Mouse (Mus musculus): Measurements from ENCODE around the gene Lpp.

Gene Lpp

DNA sequence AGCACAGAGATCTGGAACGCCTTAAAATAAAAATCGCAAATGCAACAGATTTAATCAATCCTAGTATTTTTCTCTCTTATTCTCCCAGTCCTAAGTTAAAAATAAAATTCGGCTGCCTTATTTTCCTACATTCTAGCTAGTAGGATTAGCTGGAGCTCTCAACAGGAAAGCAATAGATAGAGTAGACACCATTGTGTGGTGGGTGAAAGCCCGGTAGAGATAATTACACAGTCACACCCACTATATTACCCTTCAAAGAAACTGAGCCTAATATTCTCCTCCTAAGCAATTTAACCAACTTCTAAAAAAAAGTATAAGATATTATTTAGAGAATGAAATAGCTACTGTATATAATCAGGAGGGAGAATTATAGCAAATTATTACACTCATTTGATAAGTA, 330.3 kb downstream of the Lpp start:
- no peak for DNase-seq (ENCODE audit: low spot score)

DNA sequence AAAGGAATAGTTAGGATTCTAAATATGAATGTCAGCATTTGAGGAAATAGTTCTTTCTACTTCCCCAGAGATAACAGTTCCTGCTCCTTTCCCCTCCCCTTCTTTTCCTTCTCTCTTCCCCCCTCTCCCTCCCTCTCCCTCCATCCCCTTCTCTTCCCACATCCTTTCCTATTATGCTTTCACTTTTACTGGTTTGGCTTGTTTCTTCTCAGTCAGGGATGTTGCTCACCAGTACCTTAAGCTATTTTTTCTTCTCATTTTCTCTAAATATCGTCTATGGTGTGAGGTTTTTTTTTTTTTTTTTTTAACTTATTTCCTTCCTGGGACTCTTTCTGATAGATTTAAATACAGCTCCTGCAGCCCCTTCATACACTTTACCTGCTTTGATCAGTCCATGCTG, 339.4 kb downstream of the Lpp start:
- no peak for DNase-seq (ENCODE audit: low spot score)

DNA sequence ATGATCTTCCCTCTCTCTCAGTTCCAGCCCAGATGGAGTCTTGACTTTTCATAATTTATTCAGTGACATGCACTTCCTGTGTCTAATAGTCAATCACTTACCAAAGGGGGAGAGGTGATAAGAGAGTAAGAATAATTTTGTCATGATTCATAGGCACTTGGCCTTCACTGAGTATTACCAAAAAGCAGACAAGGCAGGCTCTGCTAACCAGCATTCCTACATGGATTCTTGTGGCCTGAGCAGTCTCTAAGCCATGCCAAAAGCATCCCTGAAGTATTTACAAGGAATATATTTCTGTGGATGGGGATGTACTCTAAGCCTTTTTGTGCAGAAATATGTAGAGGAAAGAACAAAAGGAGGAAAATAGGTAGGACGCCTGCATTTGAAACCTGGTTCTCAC, 340.0 kb downstream of the Lpp start:
- DNase-seq (ENCODE audit: low spot score) = no peak

DNA sequence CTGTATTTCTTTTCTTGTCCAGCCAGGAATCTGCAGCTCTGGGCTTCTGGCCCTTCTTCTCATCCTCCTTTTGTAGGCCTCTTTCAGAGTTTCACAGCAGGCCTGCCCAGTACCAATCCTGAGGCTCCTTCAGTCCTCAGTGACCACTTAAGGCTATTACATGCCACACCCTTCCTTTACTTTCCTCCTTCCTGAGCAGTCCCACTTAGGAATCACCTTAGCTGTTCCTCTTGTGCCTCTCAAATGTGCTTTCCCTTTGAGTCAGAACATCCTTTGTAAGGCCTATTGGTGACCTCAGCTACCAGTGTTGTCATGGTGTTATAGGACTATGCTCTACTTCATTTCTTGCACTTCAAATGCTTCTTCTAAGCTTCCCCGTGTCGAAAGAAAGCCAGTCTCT, 342.4 kb downstream of the Lpp start:
- DNase-seq (ENCODE audit: low spot score) = no peak

DNA sequence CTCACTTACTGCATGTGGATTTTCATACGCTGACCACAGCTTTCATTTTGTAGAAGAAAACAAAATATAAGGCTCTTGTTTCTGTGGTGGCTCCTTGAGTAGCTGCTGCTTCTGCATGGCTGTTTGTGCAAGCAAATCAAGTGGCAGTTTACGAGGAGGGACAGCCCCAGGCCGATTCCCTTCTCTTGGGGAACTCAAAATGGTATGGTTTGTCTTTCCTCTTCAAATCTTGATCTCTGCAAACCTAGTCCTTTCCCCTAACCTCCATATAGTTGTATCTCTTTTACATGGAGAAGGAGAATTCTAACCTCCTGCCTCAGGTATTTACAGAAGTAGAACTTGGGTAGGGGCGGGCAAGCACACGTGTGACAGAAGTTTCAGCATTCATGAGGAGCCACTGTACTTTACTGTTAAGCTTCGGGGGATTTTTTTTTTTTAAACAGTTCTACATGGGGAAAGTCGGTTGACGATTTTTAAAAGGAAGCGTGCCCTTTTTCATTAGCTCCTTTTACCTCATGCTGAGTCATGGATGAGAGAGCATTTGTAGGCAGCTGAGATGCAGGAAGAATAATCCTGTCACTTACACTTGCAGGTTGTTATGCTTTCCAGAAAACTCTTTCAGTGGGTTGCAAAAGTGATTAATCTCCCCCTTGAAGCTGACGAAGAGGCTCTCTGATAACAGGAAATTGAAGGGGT, 344.2 kb downstream of the Lpp start:
- DNase-seq (ENCODE audit: low spot score) = no peak

DNA sequence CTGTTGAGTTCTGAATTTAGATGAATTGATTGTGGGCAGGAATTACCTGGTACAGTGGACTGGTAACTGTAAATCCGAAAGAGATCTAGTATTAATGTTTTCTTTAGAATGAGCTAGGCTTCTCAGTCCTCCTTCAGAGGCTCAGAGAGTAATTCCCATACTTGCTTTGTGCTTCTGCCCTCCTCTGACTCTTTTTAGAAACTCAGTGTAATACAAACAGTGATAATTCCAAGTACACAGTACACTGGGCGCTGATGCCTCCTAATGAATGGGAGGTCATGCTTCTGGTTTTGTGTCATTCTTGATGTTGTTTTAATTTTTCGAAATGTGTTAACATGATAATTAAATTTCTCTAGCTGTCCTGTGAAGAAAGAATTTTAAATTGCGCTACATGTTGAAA, 347.4 kb downstream of the Lpp start:
- no peak for DNase-seq (ENCODE audit: low spot score)

DNA sequence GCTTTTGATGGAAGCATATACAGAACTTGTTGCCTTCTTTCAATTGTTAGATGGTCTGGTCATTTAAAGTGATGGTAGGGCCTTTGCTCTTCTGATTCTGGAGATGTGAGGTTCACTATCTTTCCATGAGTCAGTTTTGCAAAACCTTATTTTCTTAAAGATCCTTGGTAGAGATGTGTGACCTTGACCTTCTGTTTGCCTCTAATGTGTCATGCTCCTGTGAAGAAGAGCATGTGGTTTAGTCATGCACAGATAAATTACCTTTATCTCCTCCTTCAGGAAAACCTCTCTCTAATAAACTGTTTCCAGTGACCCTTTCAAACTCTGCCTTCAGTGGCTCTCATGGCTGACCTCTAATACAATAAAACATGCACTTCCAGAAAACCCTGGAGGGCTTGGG, 356.5 kb downstream of the Lpp start:
- DNase-seq (ENCODE audit: low spot score) = no peak

DNA sequence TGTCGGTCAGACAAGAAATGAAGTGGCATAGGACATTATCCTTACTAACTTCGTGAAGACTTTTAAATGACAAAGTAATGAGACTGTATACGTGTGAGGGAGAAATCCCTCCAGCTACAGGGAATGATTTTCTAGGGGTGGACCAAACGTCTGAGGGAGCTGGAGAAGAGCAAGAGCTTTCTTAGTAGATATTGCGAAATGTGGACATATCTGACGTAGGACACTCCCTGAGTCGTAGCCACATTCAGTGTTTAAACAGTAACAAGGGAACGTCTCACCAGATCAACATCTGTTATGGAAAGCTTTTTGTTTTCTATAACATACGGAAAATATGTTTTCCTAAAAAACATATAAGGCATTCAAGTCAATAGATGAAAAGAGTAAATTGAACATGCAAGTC, 362.8 kb downstream of the Lpp start:
- no peak for DNase-seq (ENCODE audit: low spot score)

DNA sequence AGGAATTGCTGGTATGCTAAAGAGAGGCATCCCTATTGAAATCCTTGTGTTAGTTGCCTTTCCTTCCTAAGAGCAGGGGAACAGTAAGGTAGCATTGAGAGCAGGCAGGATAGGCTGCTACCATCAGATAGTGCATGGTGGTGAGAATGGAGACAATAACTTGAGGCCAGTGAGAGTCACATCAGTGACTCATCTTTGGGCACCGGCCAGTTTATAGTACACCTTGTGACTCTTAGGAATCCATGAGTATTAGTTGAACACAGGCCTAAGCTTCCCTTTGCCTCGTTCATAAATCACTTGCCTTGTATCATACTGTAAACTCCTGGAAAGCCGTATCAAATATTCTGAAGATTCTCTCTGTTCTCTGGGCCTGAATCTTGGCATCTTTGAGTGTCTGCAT, 372.7 kb downstream of the Lpp start:
- DNase-seq (ENCODE audit: low spot score) = no peak

DNA sequence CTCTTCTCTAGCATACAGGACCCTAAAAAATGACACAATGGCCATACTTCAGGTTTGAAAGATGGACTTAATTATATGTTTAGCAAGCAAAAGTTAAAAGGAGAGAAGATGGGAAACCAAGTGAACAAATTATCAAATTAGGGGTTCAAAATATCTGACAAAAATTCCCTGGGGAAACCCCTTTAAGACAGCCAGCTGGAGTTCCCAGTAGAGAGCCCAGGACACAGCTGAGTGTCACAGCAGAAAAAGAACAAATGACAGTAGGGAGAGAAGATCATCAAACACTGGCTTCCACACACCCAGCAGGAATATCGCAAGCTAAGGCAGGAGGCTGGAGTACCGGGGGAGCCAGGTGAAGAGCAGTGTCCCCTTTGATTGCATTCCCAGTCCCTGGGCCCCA, 373.3 kb downstream of the Lpp start:
- no peak for DNase-seq (ENCODE audit: low spot score)

DNA sequence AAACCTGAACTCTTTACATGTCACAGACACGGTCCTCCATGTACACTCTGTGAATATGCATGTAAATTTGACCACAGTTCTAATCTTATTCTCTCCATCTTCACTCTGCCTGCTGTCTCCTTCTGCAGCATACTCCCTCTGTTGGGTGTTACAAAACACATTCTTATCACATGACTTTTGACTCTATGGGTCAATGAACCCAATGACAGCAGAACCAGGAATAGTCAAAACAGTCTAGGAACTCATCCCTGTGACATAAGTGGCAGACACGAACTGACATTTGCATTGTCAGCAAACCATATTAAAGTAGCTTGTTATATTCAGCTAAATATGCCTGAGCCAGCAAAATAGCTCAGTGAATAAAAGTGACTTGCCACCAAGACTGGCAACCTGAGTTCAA, 383.7 kb downstream of the Lpp start:
- DNase-seq (ENCODE audit: low spot score) = no peak

DNA sequence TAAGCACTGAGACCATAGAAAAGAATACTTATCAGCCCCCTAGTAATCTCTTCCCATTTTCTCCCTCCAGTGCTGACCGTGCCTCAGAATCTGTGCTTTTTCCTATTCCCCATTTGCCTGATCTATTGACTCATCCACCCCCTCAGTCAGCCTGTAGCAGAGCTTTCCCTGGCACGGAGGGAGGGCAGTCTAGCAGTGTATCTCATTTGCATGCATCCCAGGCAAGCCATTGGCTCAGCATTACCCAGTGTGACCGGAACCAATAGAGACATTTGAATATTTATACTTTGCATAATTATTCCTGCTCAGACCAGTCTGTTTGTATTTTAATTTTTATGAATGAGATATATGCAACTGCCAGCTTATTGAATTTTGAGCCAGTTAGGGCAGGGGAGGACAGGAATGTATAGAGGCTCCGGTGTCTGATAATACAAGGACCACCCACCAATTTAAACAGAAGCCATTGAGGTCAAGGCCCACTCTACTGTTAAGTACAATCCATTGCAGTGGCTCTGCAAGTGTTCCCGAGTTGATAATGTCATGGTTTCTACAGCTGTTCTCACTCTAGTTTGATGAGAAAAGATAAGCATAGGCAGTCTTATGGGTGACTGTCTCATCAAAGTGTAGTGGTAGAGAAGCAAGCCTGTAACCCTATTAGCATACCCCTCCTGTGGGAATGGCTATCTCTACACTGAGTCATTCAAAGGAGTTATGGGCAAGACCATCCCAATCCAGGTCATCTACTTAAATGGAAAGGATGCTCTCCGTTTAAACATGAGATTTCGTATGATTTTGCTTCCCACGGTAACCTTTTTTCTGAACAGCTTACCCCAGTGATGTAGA, 385.3 kb downstream of the Lpp start:
- no peak for DNase-seq (ENCODE audit: low spot score)

DNA sequence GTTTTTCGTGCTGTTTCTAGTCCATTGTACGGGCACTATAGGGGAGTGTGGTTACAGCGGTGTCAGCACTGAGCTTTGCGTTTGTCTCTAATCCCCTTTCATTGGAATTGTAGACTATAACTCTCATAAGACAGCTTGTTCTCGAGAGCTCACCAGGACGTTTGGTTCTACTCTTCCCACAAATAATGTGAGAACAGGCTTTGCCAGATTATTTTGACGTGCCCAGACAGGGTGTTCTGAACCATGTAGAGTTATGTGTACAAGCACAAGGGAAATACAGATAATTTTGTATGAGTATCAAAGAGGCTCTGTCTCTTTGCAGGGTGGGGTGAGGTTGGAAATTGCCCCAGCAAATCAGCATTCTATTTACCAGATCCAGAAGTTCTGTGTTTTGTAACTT, 387.2 kb downstream of the Lpp start:
- no peak for DNase-seq (ENCODE audit: low spot score)

DNA sequence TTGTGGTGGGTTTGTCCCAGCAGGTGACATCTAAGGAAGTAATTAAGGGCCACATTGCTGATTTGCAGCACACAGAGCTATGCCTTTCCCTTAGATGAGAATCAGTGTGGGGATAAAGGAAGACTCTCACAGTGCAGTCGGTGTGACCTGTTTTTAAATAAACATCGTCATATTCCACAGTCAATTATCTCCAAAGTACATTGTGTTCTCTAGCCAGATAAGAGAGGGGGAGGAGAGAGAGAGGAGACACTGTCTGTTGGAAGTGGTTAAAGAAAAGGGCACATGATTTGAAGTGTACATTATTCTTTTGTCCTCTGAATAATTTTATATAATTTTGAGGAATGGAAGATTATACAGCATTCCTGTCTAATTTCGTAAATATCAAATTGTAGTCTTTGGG, 388.6 kb downstream of the Lpp start:
- no peak for DNase-seq (ENCODE audit: low spot score)

DNA sequence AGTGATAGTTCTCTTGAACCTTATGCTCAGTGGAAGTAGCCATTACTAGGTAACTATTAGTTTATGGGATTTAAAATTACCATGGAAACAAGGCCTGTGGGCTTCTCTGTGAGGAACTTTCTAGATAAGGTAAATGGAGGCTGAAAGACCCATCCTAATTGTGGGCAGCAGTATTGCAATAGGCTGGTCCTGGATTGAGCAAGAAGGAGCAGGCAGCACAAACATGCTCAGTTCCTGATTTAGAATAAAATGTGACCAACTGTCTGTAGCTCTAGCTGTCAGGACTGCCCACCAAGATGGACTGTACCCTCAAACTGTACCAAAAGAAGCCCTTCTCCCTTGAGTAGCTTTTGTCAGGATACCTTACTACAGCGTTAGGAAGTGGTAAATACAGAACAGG, 392.3 kb downstream of the Lpp start:
- no peak for DNase-seq (ENCODE audit: low spot score)

DNA sequence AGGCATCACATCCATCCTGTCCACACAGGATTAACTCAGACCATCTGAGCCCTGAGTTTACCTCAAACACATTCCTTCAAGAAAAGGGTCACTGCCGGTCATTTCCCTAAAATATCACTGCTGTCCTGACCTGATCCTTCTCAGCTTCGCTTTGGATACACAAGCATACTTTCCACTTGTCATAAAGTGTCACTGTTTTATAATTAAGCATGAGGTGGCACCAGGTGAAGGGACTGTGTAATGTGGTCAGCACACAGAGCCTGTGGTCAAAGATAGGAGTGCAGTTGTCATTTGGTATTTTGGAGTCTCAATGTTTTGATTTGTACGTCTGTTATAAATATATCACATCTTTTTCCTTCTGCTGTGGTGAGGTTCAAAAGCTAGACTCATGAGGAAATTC, 395.7 kb downstream of the Lpp start:
- DNase-seq (ENCODE audit: low spot score) = no peak

DNA sequence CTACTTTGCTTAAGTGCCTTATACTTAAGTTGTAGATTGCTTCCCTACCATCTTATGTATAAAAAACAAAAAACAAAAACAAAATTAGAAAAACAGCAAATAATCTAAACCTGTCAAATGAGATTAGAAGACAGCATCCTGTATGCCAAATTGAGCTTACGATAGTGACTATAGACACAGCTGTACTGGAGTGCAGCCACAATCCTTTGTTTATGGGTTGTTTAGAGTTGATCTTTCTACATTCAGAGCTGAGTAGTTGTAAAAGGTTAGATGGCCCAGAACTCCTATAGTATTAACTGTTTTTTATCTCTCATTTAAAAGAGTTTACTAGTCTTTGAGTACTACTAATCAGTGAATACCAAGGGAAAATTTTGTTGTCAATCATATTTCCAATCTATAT, 398.1 kb downstream of the Lpp start:
- no peak for DNase-seq (ENCODE audit: low spot score)

DNA sequence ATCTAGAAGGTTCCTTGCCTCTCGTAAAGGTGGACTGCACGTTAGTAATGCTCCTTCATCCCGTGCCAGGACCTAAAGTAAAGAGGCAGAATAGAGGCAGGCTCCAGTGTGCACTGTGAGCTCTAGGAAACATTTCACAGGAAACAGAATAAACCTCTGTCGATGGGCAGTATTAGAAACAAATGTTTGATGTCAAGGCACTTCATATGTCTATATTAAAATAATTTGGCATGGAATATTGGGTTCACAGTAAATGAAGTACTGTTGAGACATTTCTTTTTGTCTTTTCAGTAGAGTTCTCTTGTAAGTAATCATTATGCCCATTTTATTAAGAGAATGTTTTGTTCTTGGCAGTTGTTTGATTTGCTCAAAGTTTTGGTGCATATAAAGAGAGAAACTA, 398.7 kb downstream of the Lpp start:
- no peak for DNase-seq (ENCODE audit: low spot score)

DNA sequence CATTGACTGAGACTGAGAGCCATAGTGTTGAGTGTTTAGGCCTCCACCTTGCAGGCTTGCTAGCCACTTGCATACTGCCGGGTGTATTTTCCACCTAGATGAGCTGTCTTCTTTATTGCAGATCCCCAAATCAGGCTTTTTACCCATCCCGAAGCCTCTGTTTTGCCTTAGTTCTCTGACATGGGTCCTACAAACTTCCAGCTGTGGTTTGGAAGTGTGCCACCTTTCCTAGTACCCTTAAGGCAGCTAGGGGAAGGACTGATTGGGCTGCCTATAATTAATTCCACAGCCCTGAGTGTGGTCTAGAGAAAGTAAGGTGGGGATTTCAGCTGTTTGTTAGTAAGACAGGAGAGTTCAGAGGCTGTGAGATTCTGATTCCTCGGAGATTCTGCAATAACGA, 399.5 kb downstream of the Lpp start:
- DNase-seq (ENCODE audit: low spot score) = no peak

DNA sequence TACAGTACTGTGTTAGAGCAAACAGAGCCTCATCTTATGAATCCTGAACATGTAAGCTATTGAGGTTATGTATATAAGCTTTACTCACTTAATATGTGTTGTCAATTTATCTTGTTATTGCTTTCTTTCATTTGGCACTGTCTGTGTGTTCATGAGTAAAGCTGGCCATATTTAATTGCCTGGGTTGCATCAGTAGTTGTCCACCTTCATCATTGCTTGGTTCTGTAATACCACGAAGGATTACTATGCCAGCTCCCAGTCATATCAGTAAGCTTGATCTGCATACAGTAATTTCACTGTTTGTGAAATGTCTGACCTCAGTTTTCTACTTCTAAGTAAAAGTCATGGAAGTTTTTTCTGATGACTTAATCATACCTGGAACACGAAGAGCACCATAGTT, 401.4 kb downstream of the Lpp start:
- no peak for DNase-seq (ENCODE audit: low spot score)

DNA sequence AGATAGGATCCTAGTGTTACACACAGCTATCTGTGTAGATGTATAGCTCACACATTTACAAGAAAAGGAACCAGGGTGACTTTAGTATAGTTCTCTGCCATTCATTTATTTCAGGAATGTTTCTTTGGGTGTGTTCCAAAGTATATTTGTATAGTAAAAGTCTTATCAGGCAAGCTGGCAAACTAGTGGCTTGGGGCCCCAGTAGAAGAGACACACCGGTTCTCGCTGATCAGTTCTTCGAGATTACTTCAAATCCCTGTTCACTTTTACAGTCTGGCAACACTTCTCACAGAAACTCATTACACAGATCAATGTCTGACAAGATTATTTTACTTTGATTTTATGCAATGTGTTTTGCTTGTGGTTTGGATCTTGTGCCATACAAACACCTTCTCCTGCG, 408.0 kb downstream of the Lpp start:
- no peak for DNase-seq (ENCODE audit: low spot score)

DNA sequence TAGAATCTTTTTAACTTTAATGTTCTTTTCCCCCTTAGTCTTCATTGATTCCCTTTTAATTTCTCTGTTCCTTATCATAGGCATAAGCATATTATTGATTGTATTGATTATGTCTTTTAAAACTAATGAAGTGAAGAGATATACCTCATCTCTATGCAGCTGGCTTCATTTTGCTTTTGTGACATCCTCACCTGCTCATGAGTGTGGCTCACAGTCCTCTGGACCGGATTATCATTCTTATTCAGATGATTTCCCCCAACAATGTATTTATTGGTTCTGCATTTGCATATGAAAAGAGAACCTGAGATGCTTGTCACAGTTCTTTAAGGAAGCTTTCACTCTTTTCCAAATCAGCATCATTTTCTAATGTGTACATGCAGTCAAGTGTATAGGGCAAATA, 408.5 kb downstream of the Lpp start:
- DNase-seq (ENCODE audit: low spot score) = no peak

DNA sequence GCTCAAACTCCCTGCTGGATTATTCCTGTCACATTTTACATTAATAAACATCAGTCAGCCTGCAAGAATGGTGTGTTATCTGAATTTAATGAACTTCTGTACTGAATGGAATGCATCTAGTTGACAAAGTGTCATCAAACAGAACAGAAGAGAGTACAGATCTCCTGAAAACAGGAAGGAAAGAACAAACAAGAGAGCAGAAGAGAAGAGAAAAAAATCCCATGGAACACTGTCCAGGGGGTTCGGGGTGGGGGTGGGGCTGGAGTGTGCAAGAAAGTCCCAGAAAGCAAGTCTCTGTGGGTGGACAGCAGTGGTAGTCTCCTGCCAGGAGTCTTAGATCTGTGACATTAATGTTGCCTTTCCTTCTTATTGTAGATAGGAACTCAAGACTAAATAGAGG, 412.8 kb downstream of the Lpp start:
- DNase-seq (ENCODE audit: low spot score) = no peak

DNA sequence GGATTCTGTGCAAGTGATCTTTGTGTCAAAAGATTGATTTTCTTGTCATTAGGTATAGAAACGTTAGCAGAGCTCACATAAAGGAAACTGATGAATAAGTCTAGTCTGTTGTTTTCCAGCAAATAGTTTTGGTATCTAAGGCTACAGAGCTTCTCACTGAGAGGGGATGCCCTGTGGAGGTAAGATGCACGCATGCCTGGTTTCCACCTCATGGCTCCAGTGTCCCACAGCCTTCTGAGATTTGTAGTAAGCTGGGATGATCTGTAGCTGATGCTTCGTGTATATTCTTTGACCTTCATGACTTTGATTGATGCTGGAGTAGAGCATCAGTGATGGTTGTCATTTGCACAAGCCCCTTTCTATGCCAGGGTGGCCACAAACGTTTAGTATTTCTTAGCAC, 414.3 kb downstream of the Lpp start:
- DNase-seq (ENCODE audit: low spot score) = no peak

Measured in testis, postnatal 10 days (tissue).